Mouse (Mus musculus): Measurements from ENCODE around the gene Ldlrad3.

The Ldlrad3 gene

DNA sequence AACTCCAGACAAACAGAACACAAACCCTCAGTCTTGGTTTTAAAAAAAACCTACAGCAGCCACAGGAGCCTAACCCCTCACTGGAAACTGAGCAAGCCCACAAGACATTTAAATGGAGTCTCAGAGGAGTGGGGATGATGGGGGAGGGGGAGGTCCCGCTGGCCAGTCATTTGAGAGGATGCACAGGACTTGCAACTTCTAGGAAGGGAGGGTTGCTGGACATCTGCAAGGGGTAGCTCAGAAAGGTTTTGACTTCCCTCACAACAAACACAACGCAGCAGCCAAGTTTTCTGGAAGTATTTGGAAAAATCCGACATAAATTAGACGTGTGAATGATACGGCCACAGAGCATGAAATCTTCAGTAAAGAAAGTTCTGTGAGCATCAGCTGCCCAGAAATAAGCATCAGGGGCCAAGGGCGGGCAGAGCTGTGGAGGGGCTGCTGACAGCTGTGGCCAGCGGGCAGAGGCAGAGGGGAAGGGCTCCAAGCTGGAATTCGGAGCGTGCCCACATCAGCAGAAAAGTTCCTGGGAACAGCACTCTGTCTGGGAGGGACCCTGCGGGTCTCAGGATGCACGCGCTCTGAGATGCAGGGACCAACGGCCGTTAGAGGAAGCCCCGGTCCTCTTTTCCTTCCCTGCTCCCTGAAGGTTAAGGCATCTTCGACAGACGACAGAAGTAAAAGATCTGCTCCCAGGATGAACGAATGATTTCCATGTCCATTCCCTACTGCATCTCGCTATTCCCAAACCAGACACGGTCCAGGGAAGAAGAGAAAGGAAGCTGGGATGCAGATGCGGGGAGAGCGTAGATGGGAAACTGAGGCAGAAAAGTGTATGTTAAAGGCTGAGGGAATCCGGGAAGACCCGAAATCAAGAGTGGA lies 875 bp downstream of the Ldlrad3 start:
- DNase-seq (ENCODE audit: low spot score), result peak; percentile 77

DNA sequence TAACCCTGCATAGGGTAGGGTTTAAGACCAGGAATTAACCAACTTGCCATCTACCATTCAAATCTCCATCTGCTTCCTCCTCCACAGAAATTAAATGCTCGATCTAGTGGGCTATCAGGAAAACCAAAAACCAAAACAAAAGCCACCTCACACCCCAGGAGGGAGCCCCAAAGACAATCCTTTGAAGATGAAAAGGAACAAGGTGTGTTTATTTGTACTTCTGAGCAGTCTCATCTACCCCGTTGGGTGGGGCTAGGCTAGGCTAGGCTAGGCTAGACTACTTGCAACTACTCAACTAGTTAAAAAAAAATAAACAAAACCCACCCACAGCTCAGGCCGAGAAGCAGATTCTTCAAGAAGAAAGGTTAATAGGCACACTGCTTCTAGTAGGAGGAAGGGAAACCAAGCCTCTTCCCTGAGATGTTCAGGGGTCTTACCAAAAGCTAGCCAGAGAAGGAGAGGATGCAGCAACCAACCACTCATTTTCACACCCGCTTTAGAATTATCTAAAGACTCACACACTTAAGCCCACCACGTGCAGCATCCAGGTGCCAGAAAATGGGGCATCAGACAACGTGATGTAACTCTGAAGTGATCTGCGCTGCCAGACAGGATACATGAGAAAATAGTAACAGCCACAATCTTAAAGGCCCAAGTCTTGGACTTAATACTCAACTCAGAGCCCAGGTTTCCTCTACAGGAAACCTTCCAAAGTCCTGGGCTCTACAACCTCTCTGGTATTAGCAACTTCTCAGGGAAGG lies 2.3 kb downstream of the Ldlrad3 start:
- DNase-seq (ENCODE audit: low spot score), result no peak

DNA sequence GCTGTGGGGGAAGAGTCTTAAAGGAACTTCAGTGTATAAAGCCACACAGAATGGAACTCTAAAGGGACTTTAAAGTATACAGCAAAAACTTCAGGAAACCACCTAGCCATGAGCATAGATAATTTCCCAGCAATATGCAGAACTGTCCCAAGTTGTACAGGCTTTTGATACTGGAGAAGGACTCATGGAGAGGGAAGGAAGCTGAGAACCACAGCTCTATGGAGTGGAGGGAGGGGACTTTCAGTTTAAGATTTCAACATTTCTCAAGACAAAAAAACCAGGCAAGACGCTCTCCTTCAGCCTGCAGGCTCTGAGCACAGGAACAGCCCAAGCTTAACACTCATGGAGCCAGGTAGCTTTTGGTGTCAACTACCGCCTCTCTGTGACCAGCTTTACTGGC lies 4.7 kb downstream of the Ldlrad3 start:
- no peak for DNase-seq (ENCODE audit: low spot score)

DNA sequence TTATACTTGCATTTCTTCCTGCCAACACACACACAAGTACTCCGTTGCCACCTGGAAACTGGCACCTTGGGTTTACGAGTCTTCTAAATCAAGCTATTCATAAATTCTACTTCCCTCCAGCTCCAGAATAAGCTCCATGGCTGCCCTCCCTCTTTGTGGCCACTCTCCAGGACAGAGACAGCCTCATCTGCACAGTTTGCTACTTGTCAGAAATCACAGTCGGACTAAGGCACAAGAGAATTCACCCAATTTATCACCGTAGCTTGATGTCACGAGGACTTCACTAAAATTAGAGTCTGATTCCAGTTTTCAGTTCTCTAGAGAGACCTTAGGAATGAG lies 9.8 kb downstream of the Ldlrad3 start:
- DNase-seq (ENCODE audit: low spot score), result no peak

DNA sequence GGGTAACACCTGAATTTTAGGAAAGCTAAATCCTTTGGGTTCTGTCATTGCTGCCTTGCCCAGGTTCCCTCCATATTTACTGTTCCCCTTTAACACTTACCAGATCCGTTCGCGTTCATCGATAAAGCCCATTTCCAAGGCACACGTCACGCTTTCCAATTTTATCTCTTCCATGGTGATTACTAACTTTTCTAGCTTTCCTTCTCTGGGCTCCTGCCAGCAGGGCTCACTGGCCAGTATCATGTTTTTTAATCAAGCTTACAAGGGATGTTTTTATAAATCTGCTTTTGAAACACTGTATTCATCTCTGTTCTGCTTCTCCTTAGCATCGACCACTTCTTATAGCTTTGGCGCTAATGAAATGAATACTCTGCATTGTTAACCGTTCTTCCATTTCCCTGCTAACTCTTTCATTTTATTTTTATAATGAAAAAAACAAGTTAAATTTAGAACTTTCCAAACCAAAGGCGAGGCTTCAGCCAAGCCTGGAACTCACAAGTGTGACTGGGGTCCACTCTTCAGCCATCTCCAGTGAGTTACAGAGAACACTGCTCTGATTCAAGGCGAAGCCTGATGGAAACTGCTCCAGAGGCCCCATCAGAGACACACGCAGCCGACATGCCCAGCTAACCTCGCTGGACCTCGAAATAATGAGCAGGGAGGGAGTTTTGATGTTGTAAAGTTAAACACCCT lies 10.3 kb downstream of the Ldlrad3 start:
- no peak for DNase-seq (ENCODE audit: low spot score)

DNA sequence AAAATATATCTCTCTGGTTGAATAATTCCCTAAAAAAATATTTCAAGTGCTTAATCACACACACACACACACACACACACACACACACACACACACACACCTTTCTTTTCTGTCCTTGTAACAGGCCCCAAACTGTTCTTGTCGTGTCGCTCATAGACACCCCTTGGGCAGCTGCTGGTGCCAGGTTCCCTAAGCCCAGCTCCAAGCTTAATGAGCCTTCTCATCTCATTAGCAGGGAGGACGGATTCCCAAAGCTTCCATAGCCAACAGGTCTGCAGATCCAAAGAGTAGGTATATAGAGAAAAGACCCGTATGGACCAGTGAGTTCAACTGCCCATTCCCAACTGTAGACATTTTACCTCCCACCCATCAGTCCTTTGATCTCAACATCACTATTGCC lies 13.7 kb downstream of the Ldlrad3 start:
- no peak for DNase-seq (ENCODE audit: low spot score)

DNA sequence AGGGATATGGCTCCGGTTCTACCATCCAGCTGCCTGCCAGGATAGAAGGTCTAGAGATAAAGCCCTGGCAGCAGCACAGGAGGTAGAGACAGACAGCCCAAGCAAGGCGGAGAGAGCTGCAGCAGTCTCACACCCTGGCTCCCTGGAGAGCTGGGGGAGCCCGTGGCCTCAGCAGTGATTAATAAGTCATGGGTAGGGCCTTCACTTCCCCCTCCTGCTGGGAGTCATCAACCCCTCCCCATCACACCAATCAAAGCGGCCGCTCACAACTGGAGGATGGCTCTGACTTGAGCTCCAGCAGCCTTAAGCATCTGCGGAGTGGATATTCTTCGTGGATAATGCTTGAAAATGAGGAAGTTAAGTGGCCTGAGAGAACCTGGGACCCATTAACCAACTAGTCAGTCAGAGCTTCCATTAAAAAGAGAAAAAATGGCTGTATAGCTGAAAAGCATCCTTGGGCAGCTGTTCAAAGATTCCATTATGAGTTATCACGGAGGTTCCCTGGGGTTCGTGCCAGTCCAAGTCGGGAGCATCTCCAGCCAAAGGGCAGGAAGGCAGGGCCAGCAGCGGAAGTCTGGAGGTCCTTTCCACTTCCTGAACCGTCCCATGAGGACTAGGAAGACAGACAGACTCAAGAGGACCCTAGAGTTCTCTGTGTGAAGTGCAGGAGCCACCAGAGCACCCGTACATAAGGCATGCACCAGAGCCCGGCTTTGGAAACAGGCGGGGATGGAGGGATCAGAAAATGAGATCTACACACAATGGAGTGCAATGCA lies 19.4 kb downstream of the Ldlrad3 start:
- DNase-seq (ENCODE audit: low spot score), result peak; percentile 42

DNA sequence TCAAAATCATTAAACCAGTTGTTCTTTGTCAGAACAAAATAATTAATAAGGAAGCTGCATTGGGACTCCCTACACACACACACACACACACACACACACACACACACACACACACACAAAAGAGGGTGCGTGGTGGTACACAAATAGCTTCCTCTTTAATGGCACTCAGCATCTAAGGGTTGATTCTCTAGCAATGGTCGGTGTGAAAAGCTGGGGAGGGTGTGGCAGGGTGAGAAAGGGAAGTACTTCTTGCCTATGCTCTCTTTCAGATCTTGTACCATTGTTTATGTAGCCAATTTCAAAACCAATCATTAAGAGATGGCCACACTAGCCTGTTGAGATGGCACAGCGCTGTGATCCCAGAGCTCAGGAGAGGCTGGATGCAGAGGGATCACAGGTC lies 23.1 kb downstream of the Ldlrad3 start:
- no peak for DNase-seq (ENCODE audit: low spot score)

DNA sequence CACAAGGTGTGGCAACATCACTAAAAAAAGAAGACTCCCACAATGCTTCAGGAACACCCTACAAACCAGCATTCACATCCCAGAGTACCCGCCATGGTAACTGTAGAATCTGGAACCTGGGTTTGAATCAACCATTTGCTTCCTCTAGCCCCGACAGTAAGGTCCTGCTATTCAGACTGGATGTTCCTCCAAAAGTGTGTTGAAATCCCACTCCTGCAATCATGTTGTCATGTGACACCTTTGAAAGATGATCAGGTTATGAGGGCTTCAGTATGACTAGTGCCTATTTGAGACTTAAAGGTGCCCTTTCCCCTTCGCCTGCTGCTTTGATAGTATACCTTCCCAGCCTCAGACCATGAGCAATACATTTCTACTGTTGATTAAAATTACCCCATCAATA lies 28.6 kb downstream of the Ldlrad3 start:
- no peak for DNase-seq (ENCODE audit: low spot score)

DNA sequence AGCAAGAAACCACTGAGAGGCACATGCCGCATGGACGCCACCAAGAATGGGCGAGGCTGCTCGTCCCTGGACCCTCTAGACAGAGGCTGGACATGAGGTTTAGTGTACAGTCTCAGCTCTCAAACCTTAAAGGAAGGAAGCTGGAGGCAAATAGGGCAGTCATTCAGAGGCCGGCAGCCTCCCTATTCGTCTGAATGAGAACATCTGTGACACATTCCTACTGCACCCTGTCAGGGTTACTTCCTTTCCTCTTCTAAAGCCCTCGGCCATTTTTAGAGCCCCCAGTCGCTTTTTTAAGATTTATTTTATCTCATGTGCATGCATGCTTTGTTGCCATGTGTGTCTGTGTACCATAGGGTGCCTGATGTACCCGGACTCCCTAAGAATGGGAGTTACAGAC lies 29.2 kb downstream of the Ldlrad3 start:
- no peak for DNase-seq (ENCODE audit: low spot score)

DNA sequence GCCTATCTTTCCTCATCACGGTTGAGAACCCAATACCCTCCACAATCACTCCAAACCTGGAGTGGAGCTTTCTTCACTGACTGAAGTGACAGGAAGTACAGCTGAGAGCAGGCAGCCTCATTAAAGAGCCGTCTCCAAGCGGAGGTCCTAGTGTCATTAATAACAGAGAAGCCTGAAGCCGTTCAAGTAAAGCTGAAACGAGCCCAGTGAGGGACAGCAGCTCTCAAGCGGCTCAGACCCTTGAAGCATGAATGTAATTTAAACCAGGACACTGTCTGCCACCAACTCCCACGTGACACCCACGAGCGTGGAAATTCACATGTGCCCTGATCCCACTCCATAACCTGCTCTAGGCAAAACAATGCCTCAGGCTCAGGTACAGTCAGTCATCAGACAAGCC lies 29.7 kb downstream of the Ldlrad3 start:
- peak; percentile 27 for DNase-seq (ENCODE audit: low spot score)

DNA sequence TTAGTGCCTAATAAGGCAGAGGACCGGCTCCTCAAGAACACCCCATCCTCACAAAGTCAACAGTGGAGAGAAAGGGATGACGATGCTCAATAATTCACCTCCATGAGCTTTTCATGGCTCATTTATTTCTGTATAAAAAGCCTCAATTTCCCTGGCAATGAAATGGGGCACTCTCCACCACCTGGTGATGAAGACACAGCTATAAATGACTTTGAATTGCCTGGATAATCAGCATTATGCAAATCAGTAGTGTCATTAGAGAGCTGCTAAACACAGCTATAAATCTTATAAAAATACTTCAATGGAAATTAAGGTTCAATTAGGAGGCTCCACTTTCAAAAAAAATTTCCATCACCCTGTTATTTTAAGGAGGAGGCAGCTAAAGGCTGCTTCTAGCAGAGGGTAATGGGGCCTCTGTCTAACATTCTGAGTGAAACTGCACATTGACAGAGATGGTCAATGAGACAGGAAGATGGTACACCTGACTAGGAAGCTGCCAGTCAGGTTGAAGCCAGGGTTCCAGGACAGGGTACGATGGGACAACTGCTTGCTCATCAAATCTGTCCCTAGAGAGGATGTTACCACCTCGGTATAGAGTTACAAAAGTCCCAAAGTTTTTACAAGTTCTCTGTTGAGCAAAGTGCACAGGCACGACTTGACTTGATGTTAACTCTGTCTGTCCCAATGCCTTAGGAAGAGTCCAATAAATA lies 30.7 kb downstream of the Ldlrad3 start:
- DNase-seq (ENCODE audit: low spot score), result no peak

DNA sequence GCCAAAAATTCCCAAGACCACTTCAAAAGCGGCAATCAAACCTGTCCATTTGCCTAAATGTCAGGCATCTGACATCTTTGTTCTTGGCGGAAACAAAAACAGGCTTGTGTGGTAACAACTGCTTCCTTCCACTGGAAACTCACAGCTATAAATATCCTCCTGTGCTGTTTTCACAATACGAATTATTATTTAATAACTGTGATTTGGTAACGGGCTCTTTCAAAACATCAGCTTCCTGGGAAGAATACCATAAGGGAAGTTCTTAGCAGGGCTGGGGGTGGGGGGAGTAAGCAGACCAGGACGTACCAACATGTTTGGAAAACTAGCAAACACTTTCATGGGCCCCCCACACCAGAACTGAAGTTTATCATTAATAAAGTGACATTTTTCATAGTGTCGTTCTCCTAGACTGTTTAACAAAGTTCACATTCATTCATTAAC lies 31.4 kb downstream of the Ldlrad3 start:
- no peak for DNase-seq (ENCODE audit: low spot score)

DNA sequence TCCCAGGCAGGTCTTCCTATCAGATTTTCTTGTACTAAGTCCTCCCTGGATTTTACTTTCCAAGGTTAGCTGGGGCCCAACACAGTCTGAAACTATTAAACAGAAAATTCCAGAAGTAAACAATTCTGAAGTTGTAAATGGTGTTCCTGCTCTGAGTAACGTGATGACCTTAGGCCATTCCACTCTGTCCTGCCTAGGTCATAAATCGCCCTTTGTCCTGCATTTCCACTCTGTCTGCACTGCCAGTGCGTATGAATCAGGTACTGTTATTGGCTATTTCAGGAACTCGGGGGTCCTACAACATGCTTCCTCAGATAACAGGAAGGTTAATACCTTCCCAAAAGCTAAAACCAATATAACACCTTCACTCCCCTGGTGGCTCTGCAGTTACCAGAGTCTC lies 31.9 kb downstream of the Ldlrad3 start:
- DNase-seq (ENCODE audit: low spot score), result no peak

DNA sequence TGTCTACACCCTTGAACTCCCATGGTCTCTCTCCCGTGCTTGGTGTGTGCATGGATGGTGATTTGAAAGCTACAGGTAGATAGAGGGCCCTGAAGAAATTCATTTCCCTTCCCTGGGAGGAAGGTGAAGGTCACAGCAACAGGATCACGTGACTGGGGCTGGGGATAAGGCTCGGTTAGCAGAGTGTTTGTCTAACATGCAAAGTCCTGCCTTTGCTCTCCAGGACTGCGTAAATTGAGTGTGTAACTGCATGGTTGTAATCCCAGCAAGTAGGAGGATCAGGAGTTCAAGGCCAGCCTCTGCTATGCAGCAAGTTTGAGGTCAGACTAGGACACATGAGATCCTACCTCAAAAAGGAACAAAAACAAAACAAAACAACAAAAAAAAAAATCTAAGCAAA lies 32.7 kb downstream of the Ldlrad3 start:
- DNase-seq (ENCODE audit: low spot score), result no peak

DNA sequence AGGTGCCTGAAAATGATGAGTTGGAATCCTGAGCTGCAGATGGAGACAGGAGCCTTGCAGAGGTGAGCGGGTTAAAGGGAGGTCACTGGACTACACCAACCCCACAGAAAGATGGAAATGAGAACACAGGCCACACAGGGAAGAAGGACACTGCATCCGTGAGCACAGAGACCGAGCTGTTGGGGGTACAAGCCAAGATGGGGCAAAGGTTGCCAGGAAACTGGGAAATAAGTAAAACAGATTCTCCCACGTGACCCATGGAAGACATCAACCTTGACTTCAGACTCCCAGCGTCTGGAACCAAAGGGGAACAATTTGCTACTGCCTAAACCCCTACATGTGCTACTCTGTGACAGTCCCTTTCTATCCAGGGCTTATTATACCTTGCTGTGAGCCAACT lies 33.3 kb downstream of the Ldlrad3 start:
- no peak for DNase-seq (ENCODE audit: low spot score)

DNA sequence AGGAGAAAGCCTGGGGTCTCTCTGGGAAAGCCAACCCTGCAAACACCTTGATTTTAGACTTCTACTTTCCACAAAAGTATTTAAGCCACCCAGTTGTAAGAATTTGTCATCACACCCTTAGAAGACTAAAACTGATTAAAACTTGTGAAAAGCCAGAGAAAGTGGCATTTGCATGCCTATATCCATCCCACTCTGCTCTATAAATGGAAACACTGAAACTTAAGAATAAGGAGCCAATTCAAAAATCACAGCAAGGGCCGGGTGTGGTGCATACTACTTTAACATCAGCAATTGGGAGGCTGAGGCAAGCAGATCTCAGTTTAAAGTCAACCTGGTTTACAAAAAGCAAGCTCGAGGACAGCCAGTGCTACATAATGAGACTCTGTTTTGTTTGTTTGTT lies 37.1 kb downstream of the Ldlrad3 start:
- DNase-seq (ENCODE audit: low spot score), result no peak

DNA sequence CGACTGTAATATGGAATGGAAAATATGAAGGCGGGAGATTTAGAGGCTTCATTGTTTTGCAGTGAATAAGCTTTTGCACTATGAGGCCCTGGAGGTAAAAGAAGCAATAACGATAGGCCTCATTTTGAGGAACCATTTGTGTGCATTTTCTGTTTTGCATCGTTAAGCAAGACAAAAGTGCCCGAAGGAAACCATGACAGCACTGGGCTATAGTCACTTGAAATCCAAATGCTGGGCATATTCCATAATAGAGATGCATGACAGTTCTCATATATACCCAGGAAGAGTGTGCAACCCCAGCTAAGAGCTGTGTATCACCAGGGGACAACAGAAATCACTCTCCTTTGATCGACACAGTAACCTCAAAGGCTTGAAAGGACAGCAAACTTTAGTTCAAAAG lies 38.1 kb downstream of the Ldlrad3 start:
- no peak for DNase-seq (ENCODE audit: low spot score)

DNA sequence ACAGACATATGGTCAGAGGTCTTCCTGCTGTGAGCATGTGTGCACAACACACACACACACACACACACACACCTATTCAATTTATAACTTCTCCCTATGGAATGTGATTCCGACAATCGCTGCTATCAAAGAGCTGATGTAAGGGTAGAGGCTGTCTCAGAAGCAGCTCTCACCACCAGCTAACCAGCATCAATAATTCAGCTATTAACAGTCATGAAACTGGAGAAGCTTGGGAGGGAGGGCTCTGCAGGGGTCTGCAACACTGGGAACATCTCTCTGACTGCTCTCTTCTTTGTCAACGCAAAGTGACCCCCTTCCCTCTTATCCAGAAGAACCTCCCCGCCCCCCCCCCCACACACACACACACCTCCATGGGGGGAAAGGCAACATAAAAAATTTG lies 38.6 kb downstream of the Ldlrad3 start:
- no peak for DNase-seq (ENCODE audit: low spot score)

DNA sequence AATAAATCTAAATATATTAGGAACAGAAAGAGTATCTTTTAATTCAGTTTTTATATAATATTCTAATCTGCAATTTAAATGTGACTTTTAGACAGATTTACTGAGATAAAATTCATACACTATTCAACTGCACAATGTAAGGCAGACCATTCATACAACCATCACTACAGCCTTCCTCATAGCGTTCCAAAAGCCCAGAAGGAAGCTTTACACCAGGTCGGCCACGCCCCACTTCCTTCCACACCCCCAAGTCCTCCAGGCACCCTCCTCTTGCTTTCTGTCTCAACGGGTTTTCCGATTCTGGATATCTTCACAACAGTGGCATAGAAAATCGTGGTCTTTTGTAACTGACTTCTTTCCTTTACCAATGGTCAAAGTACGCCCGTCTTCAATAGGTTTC lies 39.8 kb downstream of the Ldlrad3 start:
- DNase-seq (ENCODE audit: low spot score), result no peak

DNA sequence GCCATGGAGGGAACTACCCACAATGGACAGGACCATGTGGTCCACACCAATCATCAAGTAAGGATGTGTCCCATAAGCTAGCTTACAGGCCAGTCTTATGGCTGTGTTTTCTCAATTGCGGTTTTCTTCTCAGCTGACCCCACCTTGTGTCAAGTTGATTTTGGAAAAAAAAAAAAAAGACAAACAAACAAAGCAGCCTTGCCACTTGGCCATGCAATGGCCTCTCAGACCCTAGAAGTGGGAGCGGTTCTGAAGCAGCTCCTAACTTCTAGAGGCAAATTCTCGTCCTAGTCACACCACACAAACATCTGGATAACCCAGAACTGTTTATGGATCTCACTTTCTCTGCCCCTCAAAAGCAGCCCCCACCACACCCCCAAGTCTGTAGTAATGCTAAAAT lies 41.1 kb downstream of the Ldlrad3 start:
- no peak for DNase-seq (ENCODE audit: low spot score)

DNA sequence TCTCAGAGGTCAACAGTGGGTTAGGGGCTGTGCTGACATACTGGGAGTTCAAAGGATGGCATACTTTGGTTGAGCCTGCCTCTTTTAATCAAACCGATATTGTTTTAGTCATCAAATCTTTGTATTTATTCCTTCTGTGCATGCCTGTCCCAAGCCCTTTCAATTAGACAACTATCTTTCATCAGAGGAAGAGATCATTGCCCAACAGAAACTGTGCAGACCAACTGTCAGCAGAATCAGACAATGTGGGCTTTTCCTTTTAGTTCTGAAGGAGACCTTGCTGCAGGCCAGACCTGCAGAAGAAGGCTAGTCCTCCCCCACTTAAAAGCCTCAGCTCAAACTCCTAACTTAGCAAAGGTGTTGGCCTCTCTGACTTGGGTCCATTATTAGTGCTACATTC lies 41.9 kb downstream of the Ldlrad3 start:
- DNase-seq (ENCODE audit: low spot score), result no peak
